Mouse (Mus musculus): ENCODE results near the gene Fam174b. TPM values are rescaled to one million over a fixed set of nuclear protein-coding genes. Genes with fewer than 3 reads are reported as not detected.

Gene Fam174b
- polyA plus RNA-seq, 1 experiment: 17.6 TPM

DNA sequence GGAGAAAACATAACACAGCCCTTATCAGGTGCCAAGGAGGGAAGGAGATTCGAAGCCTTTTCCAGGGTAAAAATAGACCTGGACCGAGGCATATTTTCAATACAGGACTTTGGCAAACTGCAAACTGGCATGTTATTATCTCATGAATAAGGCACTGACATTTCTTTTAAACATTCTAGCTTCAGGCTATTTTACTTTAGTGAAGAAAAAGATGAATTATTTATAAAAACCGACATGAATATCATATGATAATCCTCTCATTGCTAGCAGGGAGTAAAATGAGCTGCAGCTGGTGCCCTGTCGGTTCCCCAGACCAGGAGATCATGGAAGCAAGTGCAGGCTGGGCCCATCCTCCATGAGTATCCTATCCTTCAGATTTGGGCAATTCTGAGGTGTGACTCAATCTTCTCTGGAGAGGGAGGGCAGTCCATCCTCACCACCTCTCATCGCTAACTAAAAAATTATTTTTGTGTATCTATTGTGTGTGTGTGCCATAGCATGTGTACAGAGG is 21.6 kb upstream of the Fam174b start:
- H3K4me1 ChIP-seq (ENCODE audit: control insufficient read depth, insufficient read depth, insufficient read length, low read length): no peaks in the 10 kb centered on the region
- 38% methylated on average over 5 of the region's 5 CpGs for WGBS
- no peak overlapping the region for H3K4me3 ChIP-seq (ENCODE audit: low read depth, low read length)
- H3K27me3 ChIP-seq (ENCODE audit: control insufficient read depth, insufficient read depth, low read length): no peaks in the 10 kb centered on the region
- H3K27ac ChIP-seq (ENCODE audit: insufficient read depth, low read depth, low read length): no peak overlapping the region
- no peak for TF ChIP-seq CTCF (IDR thresholded peaks at IDR 0.05; ENCODE audit: extremely low read depth, insufficient read length, insufficient replicate concordance, low read depth, low read length)
- no peak for TF ChIP-seq POLR2A (IDR thresholded peaks at IDR 0.05; ENCODE audit: low read depth, low read length)
- H3K36me3 ChIP-seq (ENCODE audit: control insufficient read depth, insufficient read depth, low read length): no peaks in the 10 kb centered on the region

DNA sequence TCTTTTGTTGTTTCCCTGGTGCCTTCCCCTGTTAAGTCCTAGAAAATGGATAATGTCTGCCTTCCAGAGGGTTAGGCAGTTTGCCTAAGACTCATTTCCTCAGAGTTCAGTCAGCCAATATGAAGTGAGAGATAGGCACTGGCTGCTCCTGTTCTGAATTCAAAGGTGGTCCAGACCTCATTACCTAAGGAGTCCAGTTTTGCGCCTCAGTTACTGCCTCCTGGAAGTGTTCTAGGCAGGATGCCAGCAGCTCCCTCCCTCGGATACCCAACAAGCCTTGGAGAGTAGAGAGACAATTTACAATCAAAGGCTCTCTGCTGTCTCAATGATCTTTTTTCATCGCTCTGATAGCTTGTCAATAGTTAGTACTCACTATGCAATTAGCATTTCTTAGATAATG is 19.1 kb upstream of the Fam174b start:
- TF ChIP-seq CTCF (IDR thresholded peaks at IDR 0.05; ENCODE audit: extremely low read depth, insufficient read length, insufficient replicate concordance, low read depth, low read length) (no peak), POLR2A (IDR thresholded peaks at IDR 0.05; ENCODE audit: low read depth, low read length) (no peak)
- no peaks in the 10 kb centered on the region for H3K4me1 ChIP-seq (ENCODE audit: control insufficient read depth, insufficient read depth, insufficient read length, low read length)
- H3K27ac ChIP-seq (ENCODE audit: insufficient read depth, low read depth, low read length): no peak overlapping the region
- H3K27me3 ChIP-seq (ENCODE audit: control insufficient read depth, insufficient read depth, low read length): no peaks in the 10 kb centered on the region
- WGBS: 41% methylated on average over 3 of the region's 3 CpGs
- H3K36me3 ChIP-seq (ENCODE audit: control insufficient read depth, insufficient read depth, low read length): no peaks in the 10 kb centered on the region
- no peak overlapping the region for H3K4me3 ChIP-seq (ENCODE audit: low read depth, low read length)

DNA sequence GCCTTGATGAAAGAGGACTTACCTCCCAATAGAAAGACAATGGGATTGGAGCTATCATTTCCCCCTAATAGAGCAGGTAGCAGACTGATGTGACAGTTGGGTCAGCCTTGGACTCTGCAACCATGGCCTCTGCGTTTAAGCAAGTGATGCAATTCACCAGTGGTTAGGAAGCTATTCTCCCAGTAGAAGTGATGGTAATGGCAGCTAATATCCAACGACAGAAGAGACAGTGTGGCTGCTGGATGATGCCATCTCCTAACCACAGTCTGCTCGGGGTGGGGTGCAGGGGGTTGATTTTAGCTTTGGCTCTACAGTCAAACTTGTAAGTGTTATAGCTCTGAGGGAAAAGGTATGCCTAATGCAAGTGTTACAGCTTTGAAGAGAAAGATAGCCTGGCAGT is 18.3 kb upstream of the Fam174b start:
- Histone ChIP-seq H3K36me3 (ENCODE audit: control insufficient read depth, insufficient read depth, low read length) (no peaks in the 10 kb centered on the region), H3K27ac (ENCODE audit: insufficient read depth, low read depth, low read length) (no peak overlapping the region), H3K27me3 (ENCODE audit: control insufficient read depth, insufficient read depth, low read length) (no peaks in the 10 kb centered on the region), H3K4me1 (ENCODE audit: control insufficient read depth, insufficient read depth, insufficient read length, low read length) (no peaks in the 10 kb centered on the region), H3K4me3 (ENCODE audit: low read depth, low read length) (no peak overlapping the region)
- TF ChIP-seq CTCF (IDR thresholded peaks at IDR 0.05; ENCODE audit: extremely low read depth, insufficient read length, insufficient replicate concordance, low read depth, low read length): no peak
- TF ChIP-seq POLR2A (IDR thresholded peaks at IDR 0.05; ENCODE audit: low read depth, low read length): no peak
- WGBS: 74% methylated on average over 3 of the region's 3 CpGs

DNA sequence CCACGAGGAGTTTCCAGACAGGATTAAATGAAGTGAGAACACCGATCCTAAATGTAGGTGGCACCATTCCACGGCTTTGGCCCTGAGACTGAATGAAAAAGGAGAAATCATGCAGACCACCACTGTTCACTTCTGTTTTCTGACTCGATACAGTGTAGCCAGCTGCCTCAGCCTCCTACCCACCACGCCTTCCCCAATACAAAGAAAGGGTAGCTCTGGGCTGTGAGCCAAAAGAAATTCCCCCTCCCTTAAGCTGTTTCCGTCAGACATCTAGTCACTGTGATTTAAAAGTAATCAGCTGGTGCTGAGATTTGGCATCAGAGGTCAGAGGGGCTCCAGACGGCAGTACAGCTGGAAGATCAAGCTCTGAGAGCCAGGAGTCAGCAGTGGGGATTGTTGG is 10.2 kb upstream of the Fam174b start:
- WGBS: 23% methylated on average over 7 of the region's 7 CpGs
- Histone ChIP-seq H3K4me1 (ENCODE audit: control insufficient read depth, insufficient read depth, insufficient read length, low read length) (no peaks in the 10 kb centered on the region), H3K27me3 (ENCODE audit: control insufficient read depth, insufficient read depth, low read length) (no peaks in the 10 kb centered on the region), H3K27ac (ENCODE audit: insufficient read depth, low read depth, low read length) (no peak overlapping the region), H3K4me3 (ENCODE audit: low read depth, low read length) (no peak overlapping the region), H3K36me3 (ENCODE audit: control insufficient read depth, insufficient read depth, low read length) (no peaks in the 10 kb centered on the region)
- TF ChIP-seq POLR2A (IDR thresholded peaks at IDR 0.05; ENCODE audit: low read depth, low read length): no peak
- no peak for TF ChIP-seq CTCF (IDR thresholded peaks at IDR 0.05; ENCODE audit: extremely low read depth, insufficient read length, insufficient replicate concordance, low read depth, low read length)

DNA sequence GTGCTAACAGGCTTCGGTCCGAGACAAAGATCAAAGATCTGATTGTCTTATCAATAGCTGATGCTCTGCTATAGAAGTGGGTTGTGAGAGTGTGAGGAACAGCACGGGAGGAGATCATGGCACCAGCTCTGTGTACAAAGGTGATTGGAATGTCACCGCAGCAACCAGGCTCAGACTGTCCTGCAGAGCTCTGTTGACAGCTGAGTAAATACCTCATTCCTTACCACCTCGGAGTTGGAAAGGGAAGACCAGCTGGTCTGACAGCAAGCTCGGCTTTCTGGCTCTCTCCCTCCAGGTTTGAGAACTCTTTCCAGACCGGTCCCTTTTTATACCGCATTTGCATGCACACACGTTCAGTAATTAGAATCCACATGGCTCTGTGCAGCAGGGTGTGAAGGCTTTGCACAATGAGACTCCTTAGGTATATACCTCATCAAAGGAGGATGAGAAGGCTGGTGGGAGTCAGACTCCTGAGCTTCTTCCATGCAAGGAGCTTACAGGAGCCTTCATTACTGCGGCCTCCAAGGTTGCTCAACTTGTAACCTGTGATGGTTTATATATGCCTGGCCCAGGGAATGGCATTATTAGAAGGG is 9.6 kb upstream of the Fam174b start:
- Histone ChIP-seq H3K27ac (ENCODE audit: insufficient read depth, low read depth, low read length) (no peak overlapping the region), H3K27me3 (ENCODE audit: control insufficient read depth, insufficient read depth, low read length) (no peaks in the 10 kb centered on the region), H3K4me1 (ENCODE audit: control insufficient read depth, insufficient read depth, insufficient read length, low read length) (no peaks in the 10 kb centered on the region), H3K36me3 (ENCODE audit: control insufficient read depth, insufficient read depth, low read length) (no peaks in the 10 kb centered on the region), H3K4me3 (ENCODE audit: low read depth, low read length) (no peak overlapping the region)
- no peak for TF ChIP-seq POLR2A (IDR thresholded peaks at IDR 0.05; ENCODE audit: low read depth, low read length)
- TF ChIP-seq CTCF (IDR thresholded peaks at IDR 0.05; ENCODE audit: extremely low read depth, insufficient read length, insufficient replicate concordance, low read depth, low read length): no peak
- 32% methylated on average over 10 of the region's 10 CpGs for whole genome bisulfite sequencing

DNA sequence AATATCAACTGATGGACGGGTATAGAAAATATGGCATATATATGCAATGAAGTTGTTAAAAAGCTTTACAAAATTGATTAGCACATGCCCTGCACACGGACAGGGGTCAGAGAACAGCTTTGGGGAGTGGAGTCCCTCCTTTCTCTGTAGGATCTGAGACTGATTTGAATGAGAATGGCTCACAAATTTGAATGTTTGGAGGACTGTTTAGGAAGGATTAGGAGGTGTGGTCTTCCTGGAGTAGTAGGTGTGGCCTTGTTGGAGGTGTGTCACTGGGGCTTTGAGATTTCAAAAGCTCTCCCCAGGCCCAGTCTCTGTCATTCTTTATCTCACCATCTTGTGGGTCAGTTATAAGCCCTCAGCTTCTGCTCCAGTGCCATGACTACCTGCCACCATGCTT is 4.1 kb upstream of the Fam174b start:
- no peak overlapping the region for H3K4me3 ChIP-seq (ENCODE audit: low read depth, low read length)
- WGBS: 91% methylated on average over 2 of the region's 2 CpGs
- no peaks in the 10 kb centered on the region for H3K27me3 ChIP-seq (ENCODE audit: control insufficient read depth, insufficient read depth, low read length)
- TF ChIP-seq CTCF (IDR thresholded peaks at IDR 0.05; ENCODE audit: extremely low read depth, insufficient read length, insufficient replicate concordance, low read depth, low read length) (no peak), POLR2A (IDR thresholded peaks at IDR 0.05; ENCODE audit: low read depth, low read length) (no peak)
- H3K27ac ChIP-seq (ENCODE audit: insufficient read depth, low read depth, low read length): no peak overlapping the region
- no peaks in the 10 kb centered on the region for H3K36me3 ChIP-seq (ENCODE audit: control insufficient read depth, insufficient read depth, low read length)
- H3K4me1 ChIP-seq (ENCODE audit: control insufficient read depth, insufficient read depth, insufficient read length, low read length): no peaks in the 10 kb centered on the region

DNA sequence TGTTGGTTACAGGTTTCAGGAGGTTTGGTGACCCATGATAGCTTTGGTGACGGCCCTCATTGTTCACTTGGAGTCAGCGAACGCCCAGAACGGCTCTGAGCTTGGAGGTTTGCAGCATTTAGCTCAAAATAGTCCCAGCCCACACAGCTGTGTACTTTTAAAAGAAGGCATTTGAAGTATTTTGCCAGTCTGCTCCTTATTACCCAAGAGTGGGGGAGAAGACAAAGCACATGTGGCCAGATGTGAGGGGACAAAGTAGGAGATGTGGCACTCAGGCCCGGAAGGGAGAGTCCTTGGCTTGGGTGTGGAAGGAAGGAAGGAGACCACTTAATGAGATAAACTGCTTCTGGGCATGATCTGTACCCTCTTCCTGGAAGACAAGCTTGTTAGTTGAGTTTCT is 1.3 kb downstream of the Fam174b start:
- Histone ChIP-seq H3K27ac (ENCODE audit: insufficient read depth, low read depth, low read length) (no peak overlapping the region), H3K36me3 (ENCODE audit: control insufficient read depth, insufficient read depth, low read length) (no peaks in the 10 kb centered on the region), H3K27me3 (ENCODE audit: control insufficient read depth, insufficient read depth, low read length) (no peaks in the 10 kb centered on the region), H3K4me3 (ENCODE audit: low read depth, low read length) (peak overlapping the region; percentile 66), H3K4me1 (ENCODE audit: control insufficient read depth, insufficient read depth, insufficient read length, low read length) (no peaks in the 10 kb centered on the region)
- TF ChIP-seq POLR2A (IDR thresholded peaks at IDR 0.05; ENCODE audit: low read depth, low read length) (no peak), CTCF (IDR thresholded peaks at IDR 0.05; ENCODE audit: extremely low read depth, insufficient read length, insufficient replicate concordance, low read depth, low read length) (no peak)
- WGBS: 14% methylated on average over 5 of the region's 5 CpGs
